Mouse (Mus musculus): ENCODE measurements around the gene Gas2l1.
A peak's percentile ranks its signal among the peaks of the same experiment; 100 is the strongest.

The Gas2l1 gene

DNA sequence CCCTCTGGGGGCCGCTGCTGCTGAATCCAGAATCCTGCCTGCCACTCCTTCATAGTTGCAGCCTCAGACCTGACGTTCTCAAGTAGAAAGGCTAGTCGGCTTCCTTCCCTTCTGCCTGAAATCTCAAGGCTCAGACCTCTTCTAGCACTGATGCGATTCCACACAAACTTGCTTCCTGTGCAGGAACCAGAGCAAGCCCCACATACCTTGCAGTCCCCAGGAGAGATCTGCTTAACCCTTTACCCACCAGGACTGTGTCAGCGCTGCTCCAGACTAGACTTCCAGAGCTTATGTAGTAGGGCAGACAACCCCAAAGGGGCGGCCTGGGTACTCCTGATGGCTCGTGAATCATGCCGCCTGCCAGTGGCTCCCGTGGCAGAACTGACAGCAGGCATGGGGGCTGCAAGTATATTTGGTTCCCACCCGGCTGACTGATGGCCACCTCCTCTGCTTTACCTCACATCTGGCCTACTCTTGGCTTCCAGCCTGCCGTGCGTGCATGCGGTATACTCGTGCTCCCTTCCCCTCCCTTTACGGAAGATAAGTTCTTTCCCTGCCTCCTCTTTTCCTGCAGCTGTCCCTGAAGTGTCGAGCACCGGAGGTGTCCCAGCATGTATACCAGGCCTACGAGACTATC is 23.9 kb downstream of the Gas2l1 start:
- peak in 1 of 2 experiments; percentile 23 for DNase-seq

DNA sequence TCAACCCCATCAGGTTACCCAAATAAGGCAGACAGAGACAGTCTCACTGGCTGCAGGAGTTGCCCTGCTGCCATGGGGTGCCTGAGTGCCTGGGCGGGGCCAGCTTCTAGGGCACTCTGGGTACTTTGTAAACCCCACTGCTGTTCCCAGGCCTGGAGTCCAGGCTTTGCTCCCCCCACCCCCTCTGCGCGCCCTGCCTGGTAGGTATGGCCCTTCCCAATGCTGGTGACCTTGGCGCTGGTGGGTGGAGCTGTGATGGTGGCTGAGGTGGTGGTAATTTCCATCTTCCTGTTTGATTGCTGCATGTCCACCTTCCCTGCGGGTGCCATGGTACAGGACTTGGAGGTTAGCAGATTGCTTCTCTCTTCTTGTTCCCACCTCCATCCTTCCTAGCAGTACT is 24.5 kb downstream of the Gas2l1 start:
- DNase-seq = no peak

DNA sequence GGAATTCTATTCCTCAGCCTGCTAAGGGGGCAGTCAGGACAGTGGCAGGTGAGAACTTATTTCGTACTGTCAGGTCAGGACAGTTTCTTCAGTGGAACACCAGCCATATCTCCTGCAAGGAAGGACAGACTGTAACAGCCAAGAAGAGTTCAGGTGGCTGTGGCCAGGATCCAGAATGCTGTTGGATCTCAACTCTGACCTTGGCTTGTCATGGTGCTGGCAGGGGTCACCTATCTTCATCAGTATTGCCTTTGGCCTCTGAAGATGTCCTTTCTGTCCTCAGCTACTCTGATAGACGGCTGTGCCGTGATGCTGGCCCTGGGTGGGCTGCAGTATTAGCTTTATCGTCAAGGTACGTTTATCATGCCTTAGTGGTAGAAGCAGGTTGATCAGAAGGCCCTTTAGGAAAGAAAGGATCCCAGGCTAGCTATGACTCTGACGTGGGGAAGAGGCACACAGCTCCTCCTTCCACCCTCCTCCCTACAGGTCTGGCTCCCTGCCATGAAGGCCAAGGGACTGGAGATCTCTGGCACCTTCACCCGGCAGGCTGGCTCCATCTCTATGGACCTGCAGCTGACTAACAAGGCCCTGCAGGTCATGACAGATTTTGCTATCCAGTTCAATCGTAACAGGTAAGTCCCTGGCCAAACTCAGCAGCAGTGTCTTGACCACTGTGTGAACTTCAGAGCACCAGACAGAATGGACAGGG is 27.8 kb downstream of the Gas2l1 start:
- DNase-seq = peak; percentile 78 to 83

DNA sequence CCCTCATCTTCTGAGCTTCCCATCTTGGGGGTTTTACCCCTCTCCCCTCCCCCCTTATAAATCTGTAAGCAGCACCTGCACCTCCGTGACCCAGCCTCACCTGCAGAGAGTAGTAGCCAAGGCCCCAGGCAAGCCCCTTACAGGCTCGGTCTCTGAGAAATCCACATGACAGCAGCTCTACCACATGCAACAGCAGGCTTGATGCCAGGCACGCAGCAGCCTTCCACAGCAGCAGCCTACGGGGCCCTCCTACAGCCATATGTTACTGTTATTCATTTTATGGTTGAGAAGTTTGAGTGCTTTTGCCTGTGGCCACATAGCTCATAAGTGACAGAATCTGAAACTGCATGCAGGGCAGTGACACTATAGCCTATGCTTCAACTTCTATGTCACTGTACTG is 29.7 kb downstream of the Gas2l1 start:
- DNase-seq = peak; percentile 83 to 88

DNA sequence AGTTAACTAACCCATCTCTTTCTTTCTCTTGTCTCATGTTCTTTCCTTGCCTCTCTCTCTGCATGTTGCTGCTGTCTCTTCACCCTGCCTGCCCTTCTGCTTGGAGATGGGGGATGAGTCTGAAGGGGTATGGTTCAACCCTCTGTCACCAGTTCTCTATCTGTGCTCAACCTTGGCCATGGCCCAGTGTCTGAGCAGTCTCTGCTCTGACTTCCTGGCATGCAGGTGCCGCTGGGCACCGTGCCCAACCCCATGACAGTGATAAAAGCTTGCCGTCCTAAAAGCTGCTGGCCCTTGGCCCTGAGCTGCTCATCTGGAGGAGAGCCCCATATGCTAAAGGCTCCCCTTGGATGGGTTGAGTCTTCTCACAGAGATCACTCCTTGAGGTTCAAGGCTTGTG is 32.0 kb downstream of the Gas2l1 start:
- peak; percentile 86 to 91 for DNase-seq

DNA sequence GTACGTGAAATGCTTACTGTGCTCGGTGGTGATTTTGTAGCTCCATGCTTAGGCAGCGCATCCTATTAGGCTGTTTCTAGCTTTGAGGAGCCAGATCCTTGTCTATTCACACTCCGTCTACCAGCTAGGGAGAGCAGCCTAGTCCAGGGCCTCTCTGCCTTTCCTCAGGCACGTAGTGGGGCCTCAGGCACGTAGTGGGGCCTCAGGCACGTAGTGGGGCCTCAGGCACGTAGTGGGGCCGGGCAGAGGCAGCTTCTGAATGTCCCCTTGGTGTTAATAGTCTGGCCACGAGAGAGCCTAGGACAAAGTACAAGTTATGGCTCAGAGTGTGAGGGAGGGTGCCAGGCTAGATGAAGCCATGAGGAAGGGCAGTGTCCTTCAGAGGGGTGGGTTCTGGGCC is 32.4 kb downstream of the Gas2l1 start:
- DNase-seq = no peak

DNA sequence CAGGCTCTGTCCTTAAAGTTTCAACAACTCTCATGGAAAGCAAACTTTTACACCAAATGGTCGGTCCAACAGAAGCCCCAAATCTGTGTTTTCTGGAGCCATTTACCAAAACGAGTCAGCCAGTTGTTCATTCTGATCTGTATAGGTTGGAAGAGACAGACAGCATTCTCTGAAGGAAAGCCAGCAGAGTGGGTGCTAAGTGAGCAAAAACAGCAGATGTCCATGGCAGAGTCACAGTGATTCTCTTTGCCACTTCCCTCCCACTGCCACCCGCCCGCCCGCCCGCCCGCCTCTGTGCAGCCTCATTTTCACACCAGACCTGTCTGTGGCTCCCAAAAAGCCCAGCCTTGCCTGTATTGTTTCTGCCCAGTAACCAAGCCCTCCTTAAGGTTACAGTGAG is 36.9 kb downstream of the Gas2l1 start:
- DNase-seq = no peak

DNA sequence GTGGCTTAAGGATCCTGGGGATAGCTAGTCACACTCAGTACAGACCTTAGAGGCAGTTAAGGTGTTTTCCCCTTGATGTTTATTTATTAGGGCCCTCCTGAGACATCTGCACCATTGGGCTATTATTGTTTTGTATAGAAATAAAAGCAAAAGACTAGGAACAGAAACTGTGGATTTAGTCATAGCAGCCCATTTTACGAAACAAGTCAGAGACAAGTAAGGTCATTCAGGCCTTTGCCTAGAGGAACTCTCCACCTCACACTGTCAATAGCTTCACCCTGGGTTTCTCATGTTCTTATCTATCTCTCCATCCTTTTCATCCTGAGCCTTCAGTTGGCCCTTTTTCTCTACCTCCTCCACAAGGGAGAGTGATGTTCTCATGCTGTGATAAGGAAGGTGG is 40.0 kb downstream of the Gas2l1 start:
- DNase-seq = no peak

DNA sequence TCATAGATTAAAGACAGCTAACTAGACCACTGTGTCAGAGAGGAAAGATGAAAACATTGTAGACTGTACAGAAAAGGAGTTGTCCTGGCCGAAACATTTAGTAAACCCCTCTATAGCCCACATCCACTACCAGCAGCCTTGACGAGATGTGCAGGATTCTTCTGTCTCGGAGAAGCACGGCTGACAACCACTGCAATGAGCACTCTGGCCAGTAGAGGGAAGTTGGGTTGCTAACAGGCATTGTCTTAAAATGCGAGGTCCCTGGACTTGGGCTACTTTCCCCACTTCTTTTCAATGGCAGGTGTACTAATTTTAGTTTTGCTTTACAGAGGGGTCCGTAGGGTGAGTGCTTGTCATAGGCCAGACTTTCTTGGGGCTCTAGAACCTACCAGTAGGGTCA is 47.6 kb downstream of the Gas2l1 start:
- DNase-seq = peak; percentile 49 to 54

DNA sequence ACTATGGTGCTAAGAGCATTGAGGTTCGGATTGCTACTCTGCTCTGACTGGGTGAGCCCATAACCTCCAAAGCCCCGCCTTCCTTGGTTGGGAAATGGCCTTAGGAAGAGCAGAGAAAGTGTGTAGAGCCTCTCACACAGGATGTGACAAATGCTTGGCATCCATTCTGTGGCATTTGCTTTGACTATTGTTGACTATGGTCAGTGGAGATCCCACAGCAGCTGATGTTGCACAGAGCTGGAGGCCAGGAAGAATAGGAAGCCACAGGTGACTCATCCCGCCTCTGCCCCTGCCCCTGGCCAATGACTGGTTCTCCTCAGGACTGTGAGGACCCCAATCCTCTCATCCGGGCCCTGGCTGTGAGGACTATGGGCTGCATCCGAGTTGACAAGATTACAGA is 48.8 kb downstream of the Gas2l1 start:
- DNase-seq = no peak

DNA sequence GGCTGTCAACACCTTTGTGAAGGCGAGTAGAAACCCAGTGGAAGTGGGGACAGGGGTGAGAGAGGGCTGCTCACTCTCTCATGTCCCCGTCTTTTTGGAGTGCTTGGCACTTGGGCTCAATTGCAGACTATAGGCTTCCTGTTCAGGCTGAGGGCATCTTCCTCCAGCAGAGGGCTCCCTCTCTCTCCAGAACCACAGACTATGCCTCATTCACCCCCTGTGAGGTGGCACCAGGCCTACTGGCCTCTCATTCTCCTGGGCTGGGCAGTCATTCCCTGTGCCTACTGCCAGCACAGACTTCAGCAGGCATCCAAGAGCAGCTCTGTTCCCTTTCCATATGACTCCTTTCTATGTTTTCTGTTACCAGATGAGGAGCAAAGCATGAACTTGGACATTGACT is 49.4 kb downstream of the Gas2l1 start:
- DNase-seq = peak; percentile 97

DNA sequence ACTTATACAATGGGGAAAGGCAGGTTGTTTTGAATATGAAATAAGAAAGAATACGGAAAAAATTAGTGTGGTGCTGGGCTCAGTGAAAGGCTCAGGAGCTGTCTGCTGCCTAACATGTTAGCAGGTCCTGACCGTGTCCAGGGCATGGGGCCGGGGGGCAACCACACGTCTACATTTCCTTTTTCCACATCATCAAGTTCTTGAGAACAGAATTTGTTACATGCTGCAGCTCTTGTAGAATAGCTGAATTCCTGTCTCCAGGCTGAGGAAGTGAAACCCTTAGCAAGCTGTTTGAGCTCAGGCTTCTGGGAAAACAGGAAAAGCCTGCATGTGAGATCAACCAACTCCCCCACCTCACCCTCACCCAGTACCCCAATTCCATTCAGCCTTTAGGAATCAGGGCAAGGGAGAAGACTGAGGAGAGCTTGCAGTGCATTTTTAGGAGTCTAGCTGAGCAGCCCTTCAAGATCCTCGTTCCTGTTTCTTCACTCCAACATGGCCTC is 52.9 kb downstream of the Gas2l1 start:
- no peak for DNase-seq

DNA sequence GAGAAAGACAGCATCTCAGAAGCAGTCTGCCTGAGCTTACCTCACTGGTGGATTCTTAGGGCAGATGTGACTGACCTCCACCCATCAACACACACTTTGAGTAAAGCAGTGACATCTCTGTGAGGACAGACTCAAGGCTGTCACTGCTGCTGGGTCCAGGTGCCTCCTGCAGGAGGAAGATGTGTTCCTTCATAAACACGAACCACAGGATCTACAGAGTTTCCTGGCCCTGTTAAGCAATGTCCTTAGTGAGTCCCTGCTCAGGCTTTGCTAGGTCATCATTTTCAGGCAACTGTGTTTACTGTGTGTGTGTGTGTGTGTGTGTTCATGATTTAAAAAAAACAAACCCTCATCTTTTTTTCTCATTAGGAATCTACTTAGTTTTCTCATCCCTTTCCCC is 53.6 kb downstream of the Gas2l1 start:
- no peak for DNase-seq

DNA sequence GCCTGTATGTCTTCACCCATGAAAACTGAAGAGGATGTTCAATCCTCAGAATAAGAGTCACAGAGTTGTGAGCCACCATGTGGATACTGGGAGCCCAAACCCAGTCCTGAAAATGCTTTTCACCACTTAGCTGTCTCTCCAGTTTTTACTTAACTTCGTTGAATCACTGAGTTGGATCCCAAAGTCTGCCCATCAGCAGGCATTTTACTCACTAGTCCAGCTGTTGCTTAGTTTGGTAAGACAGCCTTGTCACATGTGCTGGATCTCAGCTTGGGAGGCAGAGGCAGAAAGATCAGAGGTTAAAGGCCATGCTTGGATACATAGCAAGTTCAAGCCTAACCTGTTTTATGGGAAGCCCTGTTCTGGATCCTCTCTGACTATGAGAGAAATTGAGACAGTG is 54.9 kb downstream of the Gas2l1 start:
- no peak for DNase-seq

DNA sequence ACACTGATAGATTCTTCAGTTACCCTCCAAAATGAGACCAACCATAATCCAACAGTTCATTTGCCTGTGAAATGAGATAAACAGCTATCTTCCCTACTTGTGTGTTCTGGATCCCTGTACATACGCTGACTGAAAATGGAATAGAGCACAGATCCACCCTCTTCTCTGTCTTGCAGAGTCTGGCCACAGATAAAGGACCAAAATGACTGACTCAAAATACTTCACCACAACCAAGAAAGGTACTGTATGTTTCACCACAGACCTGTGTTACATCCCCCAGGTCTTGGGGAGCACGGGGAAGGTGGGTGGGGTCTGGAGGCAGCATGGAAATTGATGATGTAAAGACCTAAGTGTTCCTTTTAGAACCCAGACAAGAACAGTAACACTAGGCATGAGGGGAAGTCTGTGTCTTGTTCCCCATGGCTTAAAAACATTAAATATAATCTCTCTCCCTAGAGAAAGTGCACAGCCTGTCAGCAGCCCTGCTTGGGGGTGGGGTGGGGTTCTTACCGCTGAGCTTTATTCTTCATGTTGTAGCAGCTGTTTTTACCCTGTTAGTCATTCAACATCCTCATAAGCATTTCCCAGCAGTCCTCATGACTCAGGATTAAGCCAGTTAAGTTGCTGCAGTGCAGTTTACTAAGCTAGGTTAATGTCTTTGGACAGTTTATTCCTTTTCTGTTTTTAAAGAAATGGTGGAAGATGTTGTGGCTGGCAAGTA is 55.6 kb downstream of the Gas2l1 start:
- no peak for DNase-seq

DNA sequence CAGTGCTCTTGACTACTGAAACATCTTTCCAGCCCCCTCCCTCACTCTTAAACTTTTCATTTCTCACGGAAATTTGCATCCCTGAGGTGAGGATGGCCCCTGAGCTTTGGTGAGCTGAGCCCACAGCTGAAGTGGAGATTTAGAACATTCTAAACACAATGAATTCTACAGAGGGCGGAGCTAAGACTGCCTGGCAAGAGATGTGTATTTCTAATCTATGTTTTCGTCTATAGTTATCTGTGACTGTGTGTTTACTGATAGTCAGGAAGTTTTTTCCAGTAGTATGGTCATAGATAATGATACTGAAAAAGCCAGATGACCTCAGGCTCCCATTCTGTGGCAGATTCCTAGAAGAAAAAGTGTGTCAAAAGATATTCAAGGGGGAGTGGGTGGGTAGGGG is 56.3 kb downstream of the Gas2l1 start:
- no peak for DNase-seq

DNA sequence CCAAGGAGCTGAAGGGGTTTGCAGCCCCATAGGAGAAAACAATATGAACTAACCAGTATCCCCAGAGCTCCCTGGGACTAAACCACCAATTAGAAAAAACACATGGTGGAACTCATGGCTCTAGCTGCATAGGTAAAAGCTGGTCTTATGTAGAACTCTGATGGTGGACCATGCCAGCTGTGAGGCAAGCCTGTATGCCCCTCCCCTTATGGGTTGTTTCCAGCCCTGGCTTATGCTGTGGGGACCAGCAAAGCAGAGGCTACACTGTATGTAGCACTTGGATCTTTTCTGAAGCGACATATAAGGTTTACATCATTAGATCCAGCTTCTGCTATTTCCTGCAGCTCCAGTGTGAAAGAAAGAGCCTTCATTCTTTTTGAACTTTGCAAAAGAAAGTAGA is 57.9 kb downstream of the Gas2l1 start:
- peak in 1 of 2 experiments; percentile 46 for DNase-seq

DNA sequence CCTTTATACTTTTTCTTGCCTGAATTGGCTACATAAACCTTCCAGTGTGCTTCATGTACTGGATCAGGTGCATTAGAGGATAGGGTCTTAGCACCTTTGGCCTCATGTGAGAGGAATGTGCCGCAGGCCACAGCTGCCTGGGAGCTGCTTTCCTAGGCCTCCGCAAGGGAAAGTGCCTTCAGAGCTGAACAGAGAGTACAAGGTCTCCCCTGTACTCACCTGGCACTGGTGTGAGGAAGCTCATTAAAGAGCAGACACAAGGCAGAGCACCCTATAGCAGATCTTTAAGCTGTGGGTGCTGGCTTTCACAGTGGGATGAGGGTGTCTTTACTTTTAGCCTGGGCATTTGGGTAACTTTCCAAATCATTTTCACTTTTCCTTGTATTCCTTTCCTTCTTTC is 59.6 kb downstream of the Gas2l1 start:
- DNase-seq = no peak

All from cerebellum, postnatal 10 days (tissue).